Mouse (Mus musculus) MEL (cell line): Measurements from ENCODE around the gene Ripor1. TPM values are rescaled to one million over a fixed set of nuclear protein-coding genes. Genes with fewer than 3 reads are reported as not detected.
A peak's percentile ranks its signal among the peaks of the same experiment; 100 is the strongest.

ENCODE experiments used
- DNase-seq: peaks from one replicate; pipeline ENCODE4 v3.0.0; 2011; ENCODE audit warnings: low read depth, low spot score
- H3K27ac ChIP-seq: 2 replicates; pipeline ENCODE4 v1.5.1; 2012; ENCODE audit warnings: low read depth, mild to moderate bottlenecking, control low read depth, low read length, moderate library complexity; ENCODE audit not compliant: control insufficient read depth
- H3K27me3 ChIP-seq, 2 experiments: fragments of 150-350 bp in 1 of 2; sonication (generic) in 1 of 2; 2 replicates each; pipeline ENCODE4 v1.6.1; 2012; ENCODE audit warnings: low read length in 2 of 2, mild to moderate bottlenecking in 2 of 2, improper control_type of control experiment in 1 of 2, moderate library complexity in 1 of 2; ENCODE audit not compliant: insufficient read depth in 2 of 2, control insufficient read depth in 1 of 2
- H3K36me3 ChIP-seq, 2 experiments: 2 replicates each; pipeline ENCODE4 v1.6.1; 2012 to 2014; ENCODE audit warnings: low read length in 2 of 2, improper control_type of control experiment in 1 of 2, inconsistent platforms in 1 of 2, mild to moderate bottlenecking in 1 of 2; ENCODE audit not compliant: insufficient read depth in 2 of 2, control insufficient read depth in 1 of 2
- H3K4me1 ChIP-seq, 2 experiments: fragments of 150-350 bp in 1 of 2; sonication (generic) in 1 of 2; 2 replicates each; pipeline ENCODE4 v1.6.1; 2012; ENCODE audit warnings: low read length in 2 of 2, improper control_type of control experiment in 1 of 2, mild to moderate bottlenecking in 1 of 2; ENCODE audit not compliant: insufficient read depth in 2 of 2, control insufficient read depth in 1 of 2
- H3K4me3 ChIP-seq, 2 experiments: fragments of 150-350 bp in 1 of 2; sonication (generic) in 1 of 2; 2 replicates each; pipeline ENCODE4 v1.5.1; 2012; ENCODE audit warnings: low read depth in 2 of 2, low read length in 2 of 2, mild to moderate bottlenecking in 2 of 2, moderate library complexity in 2 of 2, control low read depth in 1 of 2, improper control_type of control experiment in 1 of 2; ENCODE audit not compliant: control insufficient read depth in 1 of 2, insufficient read depth in 1 of 2
- H3K79me2 ChIP-seq: 2 replicates; pipeline ENCODE4 v1.6.1; 2012; ENCODE audit warnings: mild to moderate bottlenecking, low read length, moderate library complexity; ENCODE audit not compliant: control insufficient read depth, poor library complexity, insufficient read depth
- H3K9ac ChIP-seq: 2 replicates; pipeline ENCODE4 v1.6.1; 2012; ENCODE audit warnings: low read depth, mild to moderate bottlenecking, control low read depth, low read length, moderate library complexity; ENCODE audit not compliant: control insufficient read depth, poor library complexity, severe bottlenecking
- H3K9me3 ChIP-seq: fragments of 150-350 bp; sonication (generic); replicated peaks from 2 replicates; pipeline ENCODE4 v1.6.1; 2012; ENCODE audit warnings: mild to moderate bottlenecking, low read length, improper control_type of control experiment, moderate library complexity; ENCODE audit not compliant: insufficient read depth
- CHD1 ChIP-seq: IDR thresholded peaks from 2 replicates; pipeline ENCODE4 v1.6.1; 2012; ENCODE audit warnings: low read depth, mild to moderate bottlenecking, inconsistent platforms, low read length, improper control_type of control experiment
- CTCF ChIP-seq, 3 experiments: IDR thresholded peaks in 2 of 3; conservative IDR thresholded peaks in 1 of 3; 2 replicates each; pipeline ENCODE4 v1.5.1; 2011 to 2012; ENCODE audit warnings: low read length in 3 of 3, low read depth in 2 of 3, mild to moderate bottlenecking in 2 of 3, improper control_type of control experiment in 1 of 3, inconsistent platforms in 1 of 3, mixed read lengths in 1 of 3, moderate library complexity in 1 of 3; ENCODE audit not compliant: control insufficient read depth in 1 of 3, insufficient read depth in 1 of 3, poor library complexity in 1 of 3, severe bottlenecking in 1 of 3
- E2F4 ChIP-seq: IDR thresholded peaks from 2 replicates; pipeline ENCODE4 v1.6.1; 2011; ENCODE audit warnings: low read depth, low read length, improper control_type of control experiment, borderline replicate concordance
- ELF1 ChIP-seq: IDR thresholded peaks from 2 replicates; pipeline ENCODE4 v1.6.1; 2014; ENCODE audit warnings: low read depth, mild to moderate bottlenecking, inconsistent platforms, low read length, improper control_type of control experiment, moderate library complexity
- EP300 ChIP-seq, 2 experiments: IDR thresholded peaks; 2 replicates each; pipeline ENCODE4 v1.6.1; 2011; ENCODE audit warnings: improper control_type of control experiment in 2 of 2, low read length in 2 of 2, low read depth in 1 of 2, mild to moderate bottlenecking in 1 of 2
- ETS1 ChIP-seq: IDR thresholded peaks from 2 replicates; pipeline ENCODE4 v1.6.1; 2012; ENCODE audit warnings: low read depth, mild to moderate bottlenecking, inconsistent platforms, low read length, improper control_type of control experiment, moderate library complexity
- GABPA ChIP-seq: IDR thresholded peaks from 2 replicates; pipeline ENCODE4 v1.6.1; 2012; ENCODE audit warnings: low read depth, mild to moderate bottlenecking, inconsistent platforms, low read length, improper control_type of control experiment, moderate library complexity
- GATA1 ChIP-seq: IDR thresholded peaks from 2 replicates; pipeline ENCODE4 v1.6.1; 2011; ENCODE audit warnings: low read depth, low read length, improper control_type of control experiment
- HCFC1 ChIP-seq: IDR thresholded peaks from 2 replicates; pipeline ENCODE4 v1.6.1; 2012; ENCODE audit warnings: low read depth, mild to moderate bottlenecking, inconsistent platforms, low read length, improper control_type of control experiment, moderate library complexity
- KAT2A ChIP-seq: conservative IDR thresholded peaks from 2 replicates; pipeline ENCODE4 v1.6.1; 2012; ENCODE audit warnings: low read depth, low read length, improper control_type of control experiment, inconsistent platforms
- MAFK ChIP-seq: IDR thresholded peaks from 2 replicates; pipeline ENCODE4 v1.6.1; 2011; ENCODE audit warnings: low read depth, mild to moderate bottlenecking, low read length, improper control_type of control experiment, borderline replicate concordance
- MAX ChIP-seq: IDR thresholded peaks from 2 replicates; pipeline ENCODE4 v1.6.1; 2011; ENCODE audit warnings: low read length, improper control_type of control experiment
- MAZ ChIP-seq: IDR thresholded peaks from 2 replicates; pipeline ENCODE4 v1.6.1; 2012; ENCODE audit warnings: low read depth, mild to moderate bottlenecking, inconsistent platforms, low read length, improper control_type of control experiment
- MEF2A ChIP-seq: IDR thresholded peaks from 2 replicates; pipeline ENCODE4 v1.6.1; 2014; ENCODE audit warnings: low read depth, mild to moderate bottlenecking, inconsistent platforms, low read length, improper control_type of control experiment; ENCODE audit not compliant: poor library complexity, insufficient replicate concordance, severe bottlenecking; ENCODE audit errors: extremely low read depth
- MXI1 ChIP-seq: IDR thresholded peaks from 2 replicates; pipeline ENCODE4 v1.6.1; 2011; ENCODE audit warnings: mild to moderate bottlenecking, low read depth, low read length, improper control_type of control experiment
- MYC ChIP-seq: IDR thresholded peaks from 2 replicates; pipeline ENCODE4 v1.6.1; 2011; ENCODE audit warnings: low read depth, mild to moderate bottlenecking, low read length, improper control_type of control experiment, moderate library complexity
- NELFE ChIP-seq: IDR thresholded peaks from 2 replicates; pipeline ENCODE4 v1.6.1; 2011; ENCODE audit warnings: low read depth, low read length, improper control_type of control experiment
- NRF1 ChIP-seq: IDR thresholded peaks from 2 replicates; pipeline ENCODE4 v1.6.1; 2014; ENCODE audit warnings: low read depth, mild to moderate bottlenecking, inconsistent platforms, low read length, improper control_type of control experiment, moderate library complexity; ENCODE audit not compliant: poor library complexity, insufficient read depth, severe bottlenecking
- POLR2A ChIP-seq, 2 experiments: IDR thresholded peaks; 2 replicates each; pipeline ENCODE4 v1.6.1; 2011 to 2012; ENCODE audit warnings: low read length in 2 of 2, mild to moderate bottlenecking in 2 of 2, control low read depth in 1 of 2, improper control_type of control experiment in 1 of 2, low read depth in 1 of 2, moderate library complexity in 1 of 2; ENCODE audit not compliant: control insufficient read depth in 1 of 2, insufficient read depth in 1 of 2, poor library complexity in 1 of 2
- POLR2AphosphoS2 ChIP-seq: IDR thresholded peaks from 2 replicates; pipeline ENCODE4 v1.6.1; 2011; ENCODE audit warnings: low read length, improper control_type of control experiment
- POLR2AphosphoS5 ChIP-seq: IDR thresholded peaks from 2 replicates; pipeline ENCODE4 v1.6.1; 2012; ENCODE audit warnings: low read depth, borderline replicate concordance, mild to moderate bottlenecking, inconsistent platforms, low read length, moderate library complexity, mixed read lengths
- RAD21 ChIP-seq: IDR thresholded peaks from 2 replicates; pipeline ENCODE4 v1.6.1; 2011; ENCODE audit warnings: mild to moderate bottlenecking, low read depth, low read length, improper control_type of control experiment
- RCOR1 ChIP-seq: IDR thresholded peaks from 2 replicates; pipeline ENCODE4 v1.6.1; 2012; ENCODE audit warnings: low read depth, mild to moderate bottlenecking, inconsistent platforms, low read length, improper control_type of control experiment
- SIN3A ChIP-seq: IDR thresholded peaks from 2 replicates; pipeline ENCODE4 v1.6.1; 2012; ENCODE audit warnings: low read length, improper control_type of control experiment, inconsistent platforms
- TAL1 ChIP-seq: IDR thresholded peaks from 2 replicates; pipeline ENCODE4 v1.6.1; 2012; ENCODE audit warnings: mild to moderate bottlenecking, inconsistent platforms, low read length, moderate library complexity, mixed read lengths
- TCF12 ChIP-seq: IDR thresholded peaks from 2 replicates; pipeline ENCODE4 v1.6.1; 2014; ENCODE audit warnings: low read depth, mild to moderate bottlenecking, inconsistent platforms, low read length, improper control_type of control experiment, moderate library complexity
- USF1 ChIP-seq: IDR thresholded peaks from 2 replicates; pipeline ENCODE4 v1.6.1; 2014; ENCODE audit warnings: low read depth, mild to moderate bottlenecking, inconsistent platforms, low read length, improper control_type of control experiment, moderate library complexity
- USF2 ChIP-seq, 2 experiments: IDR thresholded peaks; 2 replicates each; pipeline ENCODE4 v1.6.1; 2011 to 2012; ENCODE audit warnings: improper control_type of control experiment in 2 of 2, low read length in 2 of 2, borderline replicate concordance in 1 of 2, inconsistent platforms in 1 of 2, low read depth in 1 of 2, mild to moderate bottlenecking in 1 of 2; ENCODE audit not compliant: insufficient read depth in 1 of 2
- ZC3H11A ChIP-seq: IDR thresholded peaks from 2 replicates; pipeline ENCODE4 v1.6.1; 2012; ENCODE audit warnings: low read depth, mild to moderate bottlenecking, inconsistent platforms, low read length, improper control_type of control experiment
- ZKSCAN1 ChIP-seq: IDR thresholded peaks from 2 replicates; pipeline ENCODE4 v1.6.1; 2012; ENCODE audit warnings: low read depth, mild to moderate bottlenecking, inconsistent platforms, low read length, improper control_type of control experiment, moderate library complexity
- ZMIZ1 ChIP-seq: IDR thresholded peaks from 2 replicates; pipeline ENCODE4 v1.6.1; 2012; ENCODE audit warnings: low read depth, mild to moderate bottlenecking, inconsistent platforms, low read length, improper control_type of control experiment, moderate library complexity
- polyA plus RNA-seq, 2 experiments: library from polyadenylated mRNA; stranded (reverse) in 1 of 2; unstranded in 1 of 2; fragments of >175 nt in 1 of 2; fragments of >200 nt in 1 of 2; gene quantifications; 2 replicates each; pipeline versions ENCODE4 v1.2.1 to v1.2.4; 2012; ENCODE audit warnings: low replicate concordance in 2 of 2, low read depth in 1 of 2; ENCODE audit not compliant: insufficient read length in 2 of 2, insufficient read depth in 1 of 2, missing spikeins in 1 of 2
- total RNA-seq: library from RNA; depleted of rRNA; stranded (reverse); fragments of 300-350 nt; gene quantifications from 2 replicates; pipeline ENCODE4 v1.2.3, GENCODE M21; 2012

Ripor1 gene
- total and polyA plus RNA-seq, 3 experiments = 16.6 to 120 TPM; not detected in 1

DNA sequence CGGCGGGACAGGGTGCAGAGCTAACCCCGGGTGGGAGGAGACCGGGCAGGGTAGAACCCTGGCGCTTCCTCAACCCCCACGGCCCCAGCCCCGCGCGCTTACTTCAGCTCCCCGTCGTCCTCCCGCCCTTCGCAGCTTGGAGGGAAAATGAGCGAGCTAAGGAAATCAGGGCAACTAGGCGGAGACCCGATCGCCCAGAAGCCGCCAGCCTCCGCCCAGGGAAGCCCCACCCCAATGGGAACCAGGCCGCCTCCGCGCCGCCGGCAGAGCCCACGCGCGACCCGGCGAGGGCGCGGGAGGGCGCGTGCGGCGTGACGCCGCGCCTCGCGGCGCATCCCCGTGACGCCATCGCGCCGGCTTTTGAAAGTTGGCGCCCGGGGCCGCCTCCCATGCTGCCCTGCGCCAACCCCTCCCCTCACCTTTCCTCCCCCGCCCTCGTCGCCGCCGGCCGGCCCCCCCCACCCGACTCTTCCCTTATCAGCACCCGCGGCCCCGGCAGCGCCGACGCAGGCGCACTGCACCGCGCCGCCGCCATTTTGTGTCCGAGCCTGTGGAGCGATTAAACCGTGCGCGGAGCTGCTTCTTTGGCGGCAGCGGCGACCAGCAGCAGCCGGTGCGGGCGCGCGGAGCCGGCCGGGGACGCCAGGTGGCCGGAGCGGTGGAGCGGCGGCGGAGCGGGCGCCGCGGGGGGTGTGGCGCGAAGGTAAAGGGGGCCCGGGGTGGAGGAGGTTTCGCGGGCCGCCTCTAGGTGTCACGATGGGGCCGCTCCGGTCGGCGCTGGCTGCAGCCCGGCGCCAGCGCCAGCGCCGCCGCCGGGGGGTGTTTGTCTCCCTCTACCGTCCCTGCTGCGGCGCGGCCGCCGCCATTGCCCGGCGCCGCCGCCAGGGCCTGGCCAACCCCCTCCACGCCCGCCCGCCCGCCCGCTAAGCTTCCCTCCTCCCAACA lies 31.2 kb downstream of the Ripor1 start, which contains the start of gene Ctcf:
TSS of gene Ctcf (plus strand) at position 551 of the 945 bp plus-strand sequence.
- no peak; a peak in 1 of 4 replicates for TF ChIP-seq EP300 (IDR thresholded peaks at IDR 0.05; ENCODE audit: low read depth in 1 of 2, low read length in 2 of 2)
- peak in 2 of 3 experiments; percentile 51 to 60; a peak in 5 of 6 replicates for TF ChIP-seq CTCF (IDR thresholded peaks at IDR 0.05 in 2 of 3, conservative IDR thresholded peaks at IDR 0.05 in 1 of 3; ENCODE audit: control insufficient read depth in 1 of 3, insufficient read depth in 1 of 3, low read depth in 2 of 3, low read length in 3 of 3, poor library complexity in 1 of 3, severe bottlenecking in 1 of 3)
- TF ChIP-seq MYC = 0 out of 2 replicates have a peak, but pooled peaks have one; percentile 35
- TF ChIP-seq NELFE = peak; percentile 70
- no peak for TF ChIP-seq GABPA
- TF ChIP-seq MAX = peak; percentile 62; the same call in 1 of the 2 replicates
- TF ChIP-seq ETS1 = no peak
- TF ChIP-seq RCOR1 = no peak
- no peak for TF ChIP-seq MAFK
- peak; percentile 4 for TF ChIP-seq RAD21
- TF ChIP-seq KAT2A = no peak; the same call in 1 of the 2 replicates
- peak; percentile 85; the same call in 1 of the 2 replicates for TF ChIP-seq MAZ
- TF ChIP-seq TCF12 = peak; percentile 62
- no peak for TF ChIP-seq ZC3H11A
- peak; percentile 88 for TF ChIP-seq MXI1
- TF ChIP-seq HCFC1 = peak; percentile 78
- peak; percentile 54 to 69; a peak in 3 of 4 replicates for TF ChIP-seq POLR2A (IDR thresholded peaks at IDR 0.05; ENCODE audit: control insufficient read depth in 1 of 2, insufficient read depth in 1 of 2, low read depth in 1 of 2, low read length in 2 of 2, poor library complexity in 1 of 2)
- no peak for TF ChIP-seq GATA1
- peak; percentile 26; the same call in 1 of the 2 replicates for TF ChIP-seq SIN3A
- peak; percentile 43; the same call in 1 of the 2 replicates for TF ChIP-seq E2F4
- TF ChIP-seq MEF2A = no peak
- no peak for TF ChIP-seq ZKSCAN1
- no peak for TF ChIP-seq CHD1
- no peak for TF ChIP-seq POLR2AphosphoS2
- TF ChIP-seq ZMIZ1 = no peak
- TF ChIP-seq ELF1 = 0 out of 2 replicates have a peak, but pooled peaks have one; percentile 33
- no peak for TF ChIP-seq TAL1
- TF ChIP-seq USF1 = 0 out of 2 replicates have a peak, but pooled peaks have one; percentile 25
- no peak for TF ChIP-seq POLR2AphosphoS5
- no peak for TF ChIP-seq USF2 (IDR thresholded peaks at IDR 0.05; ENCODE audit: borderline replicate concordance in 1 of 2, insufficient read depth in 1 of 2, low read depth in 1 of 2, low read length in 2 of 2)
- TF ChIP-seq NRF1 = peak; percentile 84
- Histone ChIP-seq H3K79me2 (peaks cover 50% of the 10 kb centered on the region), H3K9me3 (no peaks in the 10 kb centered on the region), H3K27me3 (no peaks in the 10 kb centered on the region), H3K9ac (peak within 1 kb of the TSS; percentile 99), H3K4me3 (peak within 1 kb of the TSS; percentile 97 to 99), H3K27ac (peak within 1 kb of the TSS; percentile 98), H3K4me1 (peaks cover 2 to 14% of the 10 kb centered on the region in 2 experiments; a peak in 2 of 4 replicates), H3K36me3 (peaks cover 0 to 40% of the 10 kb centered on the region in 2 experiments; a peak in 3 of 4 replicates)
- peak; percentile 95 for DNase-seq
